Mouse (Mus musculus) gastrocnemius, postnatal 36 days (tissue): ENCODE measurements around the gene Rbm14. TPM values are rescaled to one million over a fixed set of nuclear protein-coding genes. Genes with fewer than 3 reads are reported as not detected.

Experiments
- DNase-seq, 2 experiments: peaks; one replicate each; pipeline ENCODE4 v3.0.0; 2022
- intact Hi-C: fragments of 180-260 bp; cut with DNase I; formaldehyde crosslinking; loops from one replicate; pipeline ENCODE4 v1.15.1; 2025
- long read RNA-seq, 2 experiments: library from polyadenylated mRNA; stranded (forward); transcript quantifications; one replicate each; pipeline ENCODE4 v2.0.0; 2021
- total RNA-seq, 2 experiments: library from RNA; stranded (reverse); gene quantifications; 2 replicates each; pipeline ENCODE4 v1.2.3; 2021

Rbm14 gene
- total RNA-seq = 10 to 100 TPM in 1 of 2 experiments, 1 to 10 TPM in 1; 6.6 to 10.5 TPM
- long read RNA-seq, experiment 1, transcript Rbm14-201 (3 exons, 3,165 nt) = major isoform, 6 of 7 reads
- long read RNA-seq, experiment 1, partial matches to known transcripts = 1 of 7 reads
- long read RNA-seq, experiment 1, other reads (novel, unspliced or antisense) = 0 of 7 reads
- long read RNA-seq, experiment 2, partial matches to known transcripts = 0 of 6 reads
- long read RNA-seq, experiment 2, other reads (novel, unspliced or antisense) = 1 of 6 reads

DNA sequence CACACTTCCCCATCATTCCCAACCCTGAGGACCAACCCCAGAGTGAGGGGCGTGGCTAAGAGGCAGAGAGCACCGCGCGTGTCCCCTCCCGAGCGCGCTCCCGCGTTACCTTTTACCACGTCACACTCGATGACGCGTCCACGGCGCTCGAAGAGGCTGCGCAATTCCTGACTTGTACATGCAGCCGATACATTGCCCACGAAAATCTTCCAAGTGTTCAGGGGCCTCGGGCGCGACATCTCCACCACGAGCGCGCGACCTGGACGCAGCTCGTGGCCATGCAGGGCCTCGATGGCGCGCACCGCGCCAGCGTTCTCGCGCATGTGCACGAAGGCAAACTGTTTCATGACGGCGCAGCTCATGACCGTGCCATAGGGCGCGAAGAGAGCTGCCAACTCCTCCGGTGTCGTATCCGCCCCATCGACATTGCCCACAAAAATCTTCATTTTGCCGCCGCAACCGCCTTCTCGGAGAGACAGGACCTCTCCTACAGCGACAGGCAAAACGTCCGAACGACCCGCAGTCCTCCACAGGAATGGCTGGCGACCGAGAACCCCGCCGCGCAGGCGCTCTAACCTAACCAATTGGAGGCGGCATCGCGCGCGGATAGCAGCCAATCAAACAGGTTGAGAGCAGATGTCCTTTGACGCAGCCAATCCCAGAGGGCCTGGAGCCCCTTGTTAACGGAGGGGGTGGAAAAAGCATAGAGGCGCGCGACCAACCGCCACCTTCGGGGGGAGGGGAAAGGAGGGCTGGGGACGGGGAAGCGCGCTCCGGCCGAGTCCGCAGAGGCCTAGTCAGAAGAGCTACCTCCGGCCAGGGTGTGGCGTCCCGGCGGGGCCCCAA is at the start of gene Rbm14, which contains the start of gene Gm21992:
TSS of gene Rbm14 (minus strand) at position 572 of the 846 bp plus-strand sequence.
TSS of gene Gm21992 (minus strand) at position 550 of the 846 bp plus-strand sequence.
- intact Hi-C loops = loop anchor here (5.0 kb wide), 1 partner anchor 54 kb away; the partner anchor contains the start of gene Rbm4b

GRCm38 (mm10) chr19:4859081-4859480 is 47.6 kb upstream of the Rbm14 start:
- intact Hi-C loops = no loop called here
- no peak for DNase-seq

More for the DNA sequence above, at the start of gene Rbm14, which contains the start of gene Gm21992:
- peak; percentile 98 for DNase-seq

- DNase-seq = no peak
- intact Hi-C loops = no loop called here
Observed at GRCm38 (mm10) chr19:4855951-4856350, 44.5 kb upstream of the Rbm14 start.

DNA sequence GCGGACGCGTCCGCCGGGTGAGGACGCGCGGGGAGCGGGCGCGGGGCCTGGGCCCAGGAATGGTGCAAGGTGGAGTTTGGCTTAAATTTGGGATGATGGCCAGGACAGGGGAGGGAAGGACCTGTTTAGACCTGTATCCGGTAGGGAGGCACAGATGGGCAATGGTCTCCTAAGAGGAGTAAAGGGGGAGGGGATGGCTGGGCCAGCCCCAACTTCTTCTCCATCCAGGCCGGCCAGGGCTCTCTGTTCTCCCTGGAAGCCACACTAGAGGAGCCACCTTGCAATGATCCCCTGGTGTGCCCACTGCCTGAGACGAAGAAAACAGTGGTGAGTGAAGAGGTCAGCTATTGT is 44.0 kb upstream of the Rbm14 start:
- DNase-seq = no peak
- intact Hi-C loops = no loop called here

DNA sequence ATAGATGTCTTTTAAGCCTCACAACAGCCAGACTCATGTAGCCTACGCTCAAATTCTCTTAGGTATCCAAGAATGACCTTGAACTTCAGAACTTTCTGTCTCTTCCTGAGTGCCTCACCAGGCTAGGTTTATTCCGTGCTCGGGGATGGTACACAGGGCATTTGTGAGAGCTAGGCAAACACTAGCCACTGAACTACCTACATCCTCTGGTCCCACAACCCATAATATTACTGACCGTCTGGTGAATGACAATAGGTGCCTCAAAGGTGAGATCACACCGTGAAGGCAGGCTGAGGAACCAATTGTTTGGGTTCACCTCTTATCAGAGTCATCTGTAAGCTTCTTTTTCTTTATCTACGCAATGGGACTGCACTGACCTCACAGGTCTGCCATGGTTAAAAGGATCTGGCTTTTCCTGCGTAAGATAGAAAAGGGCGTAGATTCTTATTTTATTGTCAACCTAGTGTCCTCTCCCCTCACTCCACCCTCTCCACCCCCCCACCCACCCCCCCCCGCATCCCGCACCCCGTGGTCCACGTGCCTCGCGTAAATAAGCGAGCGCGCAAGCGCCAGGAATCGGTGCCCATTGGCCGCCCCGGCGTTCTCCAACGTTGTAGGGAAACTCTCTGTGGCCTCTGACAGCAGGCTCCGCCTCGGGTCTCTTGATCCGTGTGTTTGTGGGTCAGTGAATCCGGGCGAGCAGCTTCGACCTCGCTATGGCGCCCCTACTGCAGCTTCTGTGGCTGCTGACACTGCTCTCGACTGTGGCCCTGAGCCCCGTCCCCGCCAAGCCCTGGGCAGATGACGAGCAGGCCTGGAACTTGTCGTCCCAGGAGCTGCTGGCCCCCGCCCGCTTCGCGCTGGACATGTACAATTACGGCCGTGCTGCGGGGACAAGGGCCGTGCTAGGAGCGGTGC is 43.4 kb upstream of the Rbm14 start, which contains the start of gene Ctsf:
TSS of gene Ctsf (plus strand) at position 579 of the 918 bp plus-strand sequence.
- intact Hi-C loops = no loop called here
- peak; percentile 86 to 91 for DNase-seq

- intact Hi-C loops = no loop called here
- no peak for DNase-seq
Observed at GRCm38 (mm10) chr19:4850281-4850680, 38.8 kb upstream of the Rbm14 start.

DNA sequence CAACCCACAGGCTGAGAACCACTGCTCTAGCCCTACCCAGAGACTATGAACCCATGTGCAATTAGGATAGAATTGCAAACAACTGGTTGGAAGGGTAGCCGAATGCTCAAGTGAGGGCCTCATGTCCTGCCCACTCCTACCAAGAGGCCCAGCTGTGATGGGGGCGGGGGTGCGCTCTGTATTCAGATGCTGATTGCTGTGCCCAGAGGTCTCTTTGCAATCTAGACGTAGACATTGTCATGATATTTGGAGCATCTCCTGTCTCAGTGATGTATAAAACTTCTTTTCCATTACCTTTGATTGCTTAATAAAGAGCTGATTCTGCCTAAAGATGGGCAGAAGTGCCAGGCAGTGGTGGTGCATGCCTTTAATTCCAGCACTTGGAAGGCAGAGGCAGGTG is 38.4 kb upstream of the Rbm14 start:
- DNase-seq = no peak

GRCm38 (mm10) chr19:4847490-4847889 is 36.1 kb upstream of the Rbm14 start:
- intact Hi-C loops = loop anchor here (1.0 to 10.0 kb wide), 2 partner anchors 92 to 353 kb away; partner anchors contain the start of gene 2010003K11Rik
- no peak for DNase-seq

More for the DNA sequence above, 38.4 kb upstream of the Rbm14 start:
- intact Hi-C loops = loop anchor here (10.0 kb wide), 1 partner anchor 355 kb away; the partner anchor contains the start of gene 2010003K11Rik

- DNase-seq = no peak
- intact Hi-C loops = loop anchor here (10.0 kb wide), 1 partner anchor 351 kb away; the partner anchor contains the start of gene 2010003K11Rik
Observed at GRCm38 (mm10) chr19:4845846-4846245, 34.4 kb upstream of the Rbm14 start.

DNA sequence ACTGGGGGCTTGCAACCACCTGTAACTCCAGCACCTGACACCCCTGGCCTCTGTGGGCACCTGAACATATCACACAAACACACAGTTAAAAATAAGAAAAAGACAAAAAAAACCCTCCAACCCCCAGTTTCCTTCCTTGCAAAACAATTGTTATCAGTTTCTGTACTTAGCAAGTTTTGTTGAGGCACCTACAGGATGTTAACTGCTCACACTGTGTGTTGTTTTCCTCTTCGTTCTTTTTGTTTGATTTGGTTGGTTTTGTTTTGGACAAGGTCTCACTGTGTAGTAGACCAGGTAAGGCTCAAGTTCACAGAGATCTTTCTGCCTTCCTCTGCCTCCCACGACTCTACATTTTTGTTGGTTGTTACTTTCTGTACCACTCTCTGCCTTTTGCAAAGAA is 31.2 kb upstream of the Rbm14 start:
- no peak for DNase-seq
- intact Hi-C loops = loop anchor here (5.0 to 10.0 kb wide), 2 partner anchors 210 to 348 kb away; partner anchors contain the start of gene 2010003K11Rik

DNA sequence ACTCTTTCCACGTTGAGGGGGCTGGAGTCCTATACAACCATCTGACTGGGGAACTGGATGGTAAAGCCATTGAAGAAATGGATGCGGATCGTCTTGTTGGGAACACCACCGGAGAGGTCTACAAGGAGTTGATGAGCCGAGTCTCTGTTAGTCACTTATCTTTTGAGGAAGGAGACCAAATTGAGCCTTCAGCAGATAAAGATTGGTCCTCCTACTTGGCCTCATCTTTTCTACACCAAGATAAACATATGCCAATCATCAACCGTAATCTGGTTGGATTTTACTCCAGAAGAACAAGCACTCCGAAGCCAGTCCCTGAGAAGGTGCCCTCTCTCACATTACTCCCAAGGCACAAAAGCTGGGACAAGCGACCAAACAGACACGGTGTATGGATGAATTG is 29.4 kb upstream of the Rbm14 start:
- intact Hi-C loops = loop anchor here (5.0 to 10.0 kb wide), 2 partner anchors 209 to 346 kb away; partner anchors contain the start of gene 2010003K11Rik
- no peak for DNase-seq

GRCm38 (mm10) chr19:4839149-4839548 is 27.7 kb upstream of the Rbm14 start, which contains the start of the genes Ccs and Ccdc87:
Gene Ccs (minus strand): TSS chr19:4839332.
Gene Ccdc87 (plus strand): TSS chr19:4839366.
- intact Hi-C loops = no loop called here
- DNase-seq = peak; percentile 96

DNA sequence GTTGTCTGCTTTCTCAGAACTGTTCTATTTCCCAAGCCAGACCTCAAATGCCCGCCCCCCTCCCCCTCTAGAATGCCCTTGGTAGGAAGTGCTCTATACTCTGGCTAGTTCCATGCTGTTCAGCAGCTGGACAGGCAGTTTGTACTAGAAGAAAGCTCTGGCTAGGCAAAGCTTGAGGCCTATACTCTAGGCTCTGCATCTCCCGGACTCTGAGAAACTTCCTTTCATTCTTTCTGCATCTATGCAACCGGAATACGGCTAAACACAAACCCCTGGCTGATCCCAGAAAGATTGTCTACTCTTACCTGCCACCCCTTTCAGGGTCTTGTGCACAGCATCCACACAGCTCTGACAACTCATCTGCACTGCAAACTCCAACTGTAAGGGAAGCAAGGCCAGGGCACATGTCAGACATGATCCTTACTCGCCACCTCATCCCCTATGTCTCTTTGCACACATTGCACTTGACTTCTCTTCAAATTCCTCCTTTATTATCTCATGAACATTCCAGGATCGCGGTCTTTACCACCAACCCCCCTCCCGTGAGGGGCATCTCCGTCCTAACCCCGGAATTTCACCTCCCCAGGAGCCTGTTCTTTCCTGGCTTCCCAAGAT is 27.2 kb upstream of the Rbm14 start:
- DNase-seq = no peak
- intact Hi-C loops = no loop called here

DNA sequence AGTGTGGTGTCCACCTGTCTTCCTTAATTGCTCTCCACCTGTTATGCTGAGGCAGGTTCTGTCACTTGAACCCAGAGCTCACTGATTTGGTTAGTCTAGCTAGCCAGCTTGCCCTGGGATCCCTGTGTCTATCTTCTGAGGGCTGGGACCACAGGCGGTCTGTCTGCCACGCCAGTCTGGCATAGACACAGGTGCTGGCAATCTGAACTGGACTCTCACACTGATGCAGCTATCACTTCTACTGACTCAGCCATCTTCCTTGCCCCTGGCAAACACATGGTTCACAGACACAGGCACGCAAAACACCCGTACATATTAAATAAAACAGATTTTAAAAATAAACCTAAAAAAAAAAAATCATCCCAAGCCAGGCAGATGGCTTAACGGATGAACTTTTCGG is 25.6 kb upstream of the Rbm14 start:
- intact Hi-C loops = no loop called here
- no peak for DNase-seq

- intact Hi-C loops = no loop called here
- no peak for DNase-seq
Observed at GRCm38 (mm10) chr19:4836096-4836495, 24.7 kb upstream of the Rbm14 start.

DNA sequence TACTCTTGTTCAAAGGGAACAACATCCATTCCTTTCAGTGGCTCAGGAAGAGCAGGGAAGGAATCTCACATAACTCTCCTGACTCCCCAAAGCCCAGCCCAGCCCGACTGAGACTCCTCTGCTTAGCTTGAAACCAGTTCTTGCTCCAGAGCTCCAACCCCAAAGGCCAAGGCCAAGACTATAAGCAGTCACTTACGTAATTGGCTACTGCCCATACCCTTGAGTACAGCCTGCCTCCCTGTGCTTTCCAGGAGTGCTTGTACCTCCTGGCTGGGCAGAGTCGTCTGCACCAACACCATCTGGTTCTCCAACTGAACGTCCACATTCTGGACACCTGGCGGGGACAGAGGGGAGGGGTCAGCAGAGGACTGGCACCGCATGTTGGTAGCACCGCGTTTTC is 22.5 kb upstream of the Rbm14 start:
- intact Hi-C loops = no loop called here
- no peak for DNase-seq

GRCm38 (mm10) chr19:4829156-4829555 is 17.7 kb upstream of the Rbm14 start:
- DNase-seq = peak; percentile 70 to 78
- intact Hi-C loops = no loop called here

DNA sequence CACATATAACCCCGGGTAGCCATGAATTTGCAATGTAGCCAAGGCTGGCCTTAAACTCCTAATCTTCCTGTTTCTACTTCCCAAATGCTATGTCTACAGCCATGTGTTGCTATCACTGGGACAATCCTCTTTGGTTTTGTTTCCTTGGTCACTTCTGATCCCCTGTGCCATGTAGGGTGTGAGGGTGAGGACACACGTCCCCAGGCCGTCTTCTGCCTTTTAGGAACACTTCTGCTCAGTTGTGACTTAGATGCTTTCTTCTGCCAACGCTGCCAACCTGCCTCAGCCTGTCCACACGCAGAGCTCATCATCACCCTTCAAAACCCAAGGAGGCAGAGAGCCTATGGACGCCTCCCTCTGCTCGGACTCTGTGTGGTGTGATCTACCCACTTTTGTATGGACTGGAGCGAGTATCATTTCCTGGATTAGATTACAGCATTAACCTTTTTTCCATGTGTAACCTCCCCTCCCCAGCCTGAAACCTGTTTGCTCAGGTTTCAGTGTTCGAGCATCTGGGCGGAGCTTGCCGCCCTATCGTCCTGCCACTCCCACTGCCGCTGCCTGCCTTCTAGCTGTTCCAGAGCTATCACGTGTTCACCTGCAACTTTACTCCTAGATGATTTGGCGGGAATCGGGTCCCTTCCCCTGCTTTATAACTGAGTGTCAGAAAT is 17.1 kb upstream of the Rbm14 start:
- DNase-seq = no peak
- intact Hi-C loops = no loop called here
